Mouse (Mus musculus) CD4-positive naive resting alpha-beta T cell, adult 57 days (primary cell): ENCODE data around the gene Cfap126. TPM values are rescaled to one million over a fixed set of nuclear protein-coding genes. Genes with fewer than 3 reads are reported as not detected.

Experiments
- total RNA-seq: library from RNA; stranded (reverse); gene quantifications from one replicate; pipeline ENCODE4 v1.2.4, GENCODE M21; 2023

Cfap126 gene
- total RNA-seq = not detected

DNA sequence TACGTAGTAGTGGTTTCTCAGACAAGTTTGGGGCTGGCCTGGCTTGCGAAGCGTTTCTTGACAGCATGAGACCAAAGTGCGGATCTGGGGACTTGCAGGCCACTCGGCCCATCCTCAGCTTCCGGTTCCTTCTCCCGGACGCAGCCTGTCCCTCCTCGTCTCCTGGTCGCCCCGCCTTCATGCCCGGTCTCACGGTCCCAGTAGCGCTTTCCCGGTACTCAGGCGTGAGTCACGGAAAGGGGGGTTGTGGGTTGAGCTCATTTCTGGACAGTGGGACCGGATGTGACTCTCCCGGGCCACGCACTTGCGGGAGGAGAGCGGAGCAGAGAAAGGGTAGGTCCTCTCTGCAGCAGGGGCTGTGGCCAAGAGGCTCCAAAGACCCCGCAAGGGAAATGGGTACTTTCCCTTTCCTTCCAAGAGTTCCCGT, at the start of gene Cfap126:
TSS of gene Cfap126 (plus strand) at position 46 of the 427 bp plus-strand sequence.

DNA sequence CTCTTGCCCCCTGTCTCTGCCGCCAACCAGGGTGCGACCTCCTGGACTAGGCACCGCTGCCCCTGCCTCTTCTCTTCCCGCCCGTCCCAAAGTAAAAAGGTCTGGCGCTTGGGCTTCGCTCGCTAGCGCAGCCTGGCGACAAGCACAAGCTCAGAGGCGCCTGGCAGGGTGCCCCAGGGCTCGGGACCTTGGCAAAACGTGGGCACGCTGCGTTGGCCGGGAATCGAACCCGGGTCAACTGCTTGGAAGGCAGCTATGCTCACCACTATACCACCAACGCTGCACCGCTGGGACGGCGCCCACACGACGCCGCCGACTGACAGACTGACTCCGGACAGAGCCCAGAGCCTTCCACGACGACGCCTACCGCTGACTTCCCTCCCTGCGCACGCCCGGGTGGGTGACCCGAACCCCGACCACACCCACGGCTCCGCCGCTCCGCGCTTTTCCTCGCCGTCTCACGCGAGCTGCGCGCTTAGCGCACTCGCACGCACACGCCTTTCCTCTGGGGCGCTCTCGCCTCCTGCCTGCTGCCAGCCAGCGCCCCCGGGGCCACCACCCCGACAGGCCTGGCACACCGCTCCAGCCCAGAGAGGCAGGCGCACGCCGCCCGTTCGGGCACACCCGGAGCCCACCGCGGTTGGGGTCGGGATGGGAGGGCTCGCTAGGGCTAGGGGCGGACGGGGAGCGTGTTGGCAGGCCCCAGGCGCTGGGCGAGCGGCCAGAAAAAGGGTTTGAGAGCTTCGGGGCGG, 49.1 kb upstream of the Cfap126 start, which contains the start of gene Fcgr3:
TSS of gene Fcgr3 (minus strand) at position 445 of the 752 bp plus-strand sequence.

DNA sequence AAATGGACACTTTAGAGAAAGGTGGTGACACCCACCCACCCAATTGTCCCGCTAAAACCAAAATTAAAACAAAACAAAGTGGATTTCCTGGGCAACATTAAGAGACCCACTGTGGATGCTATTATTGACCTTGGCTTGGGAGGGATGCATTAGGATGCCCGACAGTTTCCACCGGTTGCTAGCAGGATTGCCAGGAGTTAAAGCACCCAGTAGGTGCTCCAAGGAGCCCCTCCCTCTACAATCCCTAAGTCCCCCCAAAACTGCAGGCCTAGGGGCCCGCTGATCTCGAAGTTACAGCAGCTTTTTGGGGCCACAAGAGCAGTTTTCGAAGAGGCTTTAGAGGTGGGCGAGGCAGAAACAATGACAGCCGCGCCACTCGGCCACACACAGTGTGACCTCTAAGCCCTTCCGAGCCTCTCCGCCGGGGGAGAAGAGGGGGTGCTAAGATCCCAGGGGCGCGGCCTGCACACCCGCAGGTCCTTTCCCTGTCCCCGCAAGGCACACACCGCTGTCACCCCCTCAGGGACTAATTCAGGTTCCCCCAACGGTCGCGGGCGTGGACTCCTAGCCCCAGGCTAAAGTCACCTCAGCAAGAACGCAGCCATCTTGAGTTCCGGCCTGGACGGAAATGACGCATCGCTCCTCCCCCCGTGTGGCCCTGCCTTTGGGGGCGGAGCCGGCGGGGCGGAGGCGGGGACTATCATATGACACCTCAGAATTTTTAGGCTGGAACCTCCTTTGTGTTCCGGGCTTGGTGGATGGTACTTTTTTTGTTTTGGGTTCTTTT, 36.4 kb downstream of the Cfap126 start, which contains the start of the genes Sdhc and Mpz:
TSS of gene Sdhc (minus strand) at position 630 of the 787 bp plus-strand sequence.
TSS of gene Mpz (plus strand) at position 738 of the 787 bp plus-strand sequence.

Other genes starting within 250 kb of the Cfap126 start
- gene Atf6, start 246.1 kb upstream of the Cfap126 start, total RNA-seq = 8.4 TPM
- not detected for gene Gm26620, start 228.9 kb upstream of the Cfap126 start, total RNA-seq
- gene Dusp12, start 228.4 kb upstream of the Cfap126 start, total RNA-seq = 21.9 TPM
- gene Fcrlb, start 201.0 kb upstream of the Cfap126 start, total RNA-seq = not detected
- gene Fcrla, start 186.3 kb upstream of the Cfap126 start, total RNA-seq = 13.2 TPM
- gene Fcgr2b, start 137.4 kb upstream of the Cfap126 start, total RNA-seq = 8.7 TPM
- 0.47 TPM for gene Fcgr4, start 95.0 kb upstream of the Cfap126 start, total RNA-seq
- 5.6 TPM for gene Fcgr3, start 49.0 kb upstream of the Cfap126 start, total RNA-seq
- gene Sdhc, start 36.7 kb downstream of the Cfap126 start, total RNA-seq = 113 TPM
- gene Mpz, start 36.8 kb downstream of the Cfap126 start, total RNA-seq = not detected
- not detected for gene Pcp4l1, start 82.3 kb downstream of the Cfap126 start, total RNA-seq
- not detected for gene Nr1i3, start 100.1 kb downstream of the Cfap126 start, total RNA-seq
- 21.0 TPM for gene Tomm40l, start 108.6 kb downstream of the Cfap126 start, total RNA-seq
- not detected for gene Apoa2, start 111.1 kb downstream of the Cfap126 start, total RNA-seq
- gene Fcer1g, start 120.4 kb downstream of the Cfap126 start, total RNA-seq = 15.1 TPM
- gene Adamts4, start 136.5 kb downstream of the Cfap126 start, total RNA-seq = not detected
- 115 TPM for gene Ndufs2, start 137.5 kb downstream of the Cfap126 start, total RNA-seq
- 70.7 TPM for gene B4galt3, start 156.4 kb downstream of the Cfap126 start, total RNA-seq
- gene Ppox, start 167.3 kb downstream of the Cfap126 start, total RNA-seq = 52.3 TPM
- gene Usp21, start 174.1 kb downstream of the Cfap126 start, total RNA-seq = 51.6 TPM
- 46.1 TPM for gene Ufc1, start 181.1 kb downstream of the Cfap126 start, total RNA-seq
- gene Dedd, start 215.2 kb downstream of the Cfap126 start, total RNA-seq = 28.3 TPM
- 28.5 TPM for gene Nit1, start 231.7 kb downstream of the Cfap126 start, total RNA-seq
- 69.8 TPM for gene Pfdn2, start 231.8 kb downstream of the Cfap126 start, total RNA-seq
- 0.98 TPM for gene Klhdc9, start 246.9 kb downstream of the Cfap126 start, total RNA-seq